Mouse (Mus musculus) cerebellum, adult 2 months (tissue): ENCODE measurements around the gene Ehd4.

Experiments used
- CTCF ChIP-seq: fragments of 200-500 bp; IDR thresholded peaks from 2 replicates; pipeline ENCODE4 v1.5.1; 2011; ENCODE audit warnings: low read depth, mild to moderate bottlenecking, control low read depth, low read length, moderate library complexity, borderline replicate concordance; ENCODE audit not compliant: insufficient read depth
- POLR2A ChIP-seq: fragments of 200-500 bp; IDR thresholded peaks from 2 replicates; pipeline ENCODE4 v1.6.1; 2011; ENCODE audit warnings: low read length, control low read depth, borderline replicate concordance; ENCODE audit not compliant: insufficient read depth

DNA sequence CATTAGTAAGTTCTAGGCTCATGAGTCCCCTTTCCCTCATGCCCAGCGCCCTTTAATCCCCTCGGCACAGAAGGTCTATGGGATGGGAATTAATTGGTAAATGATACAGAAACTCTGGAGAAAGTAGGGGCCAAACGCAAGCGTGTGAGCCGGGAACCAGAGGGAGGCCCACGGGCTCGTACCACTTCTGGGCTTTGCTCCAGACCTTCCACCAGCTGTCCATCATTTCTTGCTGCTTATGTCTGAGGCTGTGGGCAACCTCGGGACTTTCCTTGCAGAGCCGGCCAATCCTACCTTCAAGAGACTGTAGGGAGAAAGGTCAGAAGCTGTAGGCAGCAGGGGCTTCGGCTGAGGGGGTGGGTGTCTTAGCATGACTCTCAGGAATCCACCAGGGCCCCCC, 98.5 kb downstream of the Ehd4 start:
- TF ChIP-seq POLR2A = no peak
- TF ChIP-seq CTCF = no peak
